Mouse (Mus musculus) kidney, postnatal 10 days (tissue): ENCODE measurements around the gene 2010003K11Rik.

ENCODE experiments used
- DNase-seq: peaks from one replicate; pipeline ENCODE4 v3.0.0; 2021; ENCODE audit warnings: mixed read lengths

2010003K11Rik gene

GRCm38 (mm10) chr19:4496535-4497262, 1.7 kb downstream of the 2010003K11Rik start:
- peak; percentile 56 for DNase-seq

DNA sequence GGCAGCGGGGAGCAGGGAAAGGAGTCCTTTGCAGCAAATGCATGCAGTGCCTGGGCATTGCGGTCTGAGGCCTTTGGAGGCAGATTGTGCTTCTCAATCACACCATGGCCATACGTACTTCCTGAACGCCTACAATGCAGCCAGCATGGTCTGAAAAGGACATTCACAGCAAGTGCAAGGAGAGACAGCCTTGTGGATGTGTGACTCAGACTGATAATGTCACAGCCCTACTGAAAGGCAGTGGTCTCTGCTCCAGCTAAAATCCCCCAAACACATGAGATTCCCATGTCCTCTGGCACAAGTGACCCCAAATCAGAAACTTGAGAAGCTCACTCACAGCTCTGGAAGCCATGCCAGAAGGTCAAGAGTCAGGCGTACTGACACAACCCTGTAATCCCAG, 2.6 kb downstream of the 2010003K11Rik start:
- no peak for DNase-seq

GRCm38 (mm10) chr19:4494707-4495106, 3.7 kb downstream of the 2010003K11Rik start:
- DNase-seq = no peak

- DNase-seq = peak; percentile 47
These were observed 5.7 kb downstream of the 2010003K11Rik start for GRCm38 (mm10) chr19:4492526-4493296.

GRCm38 (mm10) chr19:4491080-4491695, 7.2 kb downstream of the 2010003K11Rik start:
- no peak for DNase-seq

- no peak for DNase-seq
These were observed 10.5 kb downstream of the 2010003K11Rik start for GRCm38 (mm10) chr19:4487877-4488276.

DNA sequence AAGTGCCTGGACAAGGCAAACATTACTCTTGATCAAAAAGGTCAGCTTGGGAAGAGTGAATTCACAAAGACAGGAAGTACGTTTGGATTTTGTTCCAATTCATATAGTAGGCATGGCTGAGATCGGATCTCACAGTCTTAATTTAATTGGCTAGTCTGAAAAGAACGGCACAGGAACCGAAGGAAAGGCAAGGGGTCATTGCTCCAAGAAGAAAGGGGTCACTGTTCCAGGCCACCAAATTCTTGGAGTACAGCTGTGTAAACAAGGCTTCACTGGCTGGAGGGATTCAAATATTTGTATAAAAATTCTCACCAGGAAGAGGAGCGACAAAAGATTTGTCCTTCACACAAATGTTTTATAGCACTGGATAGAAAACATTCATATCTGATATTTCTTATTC, 13.4 kb downstream of the 2010003K11Rik start:
- DNase-seq = no peak

DNA sequence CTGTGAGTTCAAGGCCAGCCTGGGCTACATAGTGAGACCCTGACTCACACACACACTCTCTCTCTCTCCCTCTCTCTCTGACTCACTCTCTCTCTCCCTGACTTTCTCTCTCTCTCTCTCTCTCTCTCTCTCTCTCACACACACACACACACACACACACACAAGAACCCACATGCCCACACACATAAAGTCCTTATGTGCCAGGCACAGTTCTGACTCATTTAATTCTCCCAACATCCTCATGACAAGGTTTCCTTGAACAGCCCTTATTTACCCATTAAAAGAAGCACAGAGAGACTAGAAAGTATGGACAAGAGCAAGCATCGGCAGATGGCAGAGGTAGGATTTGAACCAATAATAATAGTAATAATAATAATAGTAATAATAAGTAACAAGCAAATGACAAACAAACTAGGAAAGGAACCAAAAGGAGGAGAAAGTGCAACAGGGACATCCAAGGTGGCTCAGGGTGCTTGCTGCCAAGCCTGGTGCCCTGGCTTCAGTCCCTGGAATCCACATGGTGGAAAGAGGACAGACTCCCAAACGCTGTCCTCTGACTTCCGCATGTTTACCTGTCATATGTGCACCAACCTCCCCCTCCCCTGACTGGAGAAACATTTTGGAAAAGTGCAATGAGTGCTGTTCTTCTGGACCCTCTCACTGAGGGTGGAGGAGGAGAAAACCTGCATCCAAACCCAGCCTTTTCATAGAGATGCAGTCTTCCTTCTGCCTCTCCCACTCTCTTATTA, 16.1 kb downstream of the 2010003K11Rik start:
- no peak for DNase-seq

DNA sequence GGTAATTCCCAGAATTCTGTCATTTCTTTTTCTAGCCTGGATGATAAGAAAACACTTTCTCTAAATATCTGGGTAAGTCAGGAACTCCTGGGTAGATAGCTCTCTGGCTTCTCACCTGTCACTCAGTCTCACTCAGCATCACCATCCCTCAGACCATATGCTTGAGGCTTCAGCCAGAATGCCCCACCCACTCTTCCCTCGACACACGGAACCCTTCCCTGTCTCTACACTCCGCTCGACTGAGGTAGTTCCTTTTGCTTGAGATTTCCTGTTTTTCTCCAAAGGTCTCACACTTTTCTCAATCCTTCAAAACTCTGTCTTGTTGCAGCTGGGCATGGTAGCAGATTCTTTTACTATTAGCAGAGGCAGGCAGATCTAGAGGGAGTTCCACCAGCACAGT, 17.1 kb downstream of the 2010003K11Rik start:
- no peak for DNase-seq

- no peak for DNase-seq
These were observed 18.3 kb downstream of the 2010003K11Rik start for GRCm38 (mm10) chr19:4480041-4480440.

DNA sequence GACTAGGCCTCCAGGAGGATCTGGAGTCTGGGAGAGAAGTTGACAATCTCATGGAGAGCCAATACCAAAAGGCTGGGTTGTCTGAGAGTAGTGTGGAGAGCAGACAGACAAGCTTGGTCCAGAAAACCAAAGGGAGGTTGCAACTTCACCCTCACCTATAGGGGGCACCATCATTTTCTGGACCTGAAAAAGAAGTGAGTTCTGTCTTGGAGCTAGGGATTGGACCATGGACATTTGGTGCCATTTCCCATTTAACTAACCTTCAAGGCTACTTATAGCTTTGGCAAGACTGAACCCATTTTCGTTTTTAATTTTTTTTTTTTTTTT, 20.2 kb downstream of the 2010003K11Rik start:
- DNase-seq = no peak

GRCm38 (mm10) chr19:4477345-4478189, 20.8 kb downstream of the 2010003K11Rik start, which contains the start of gene Syt12:
Syt12 (minus strand) TSS chr19:4477447.
- peak; percentile 59 for DNase-seq

GRCm38 (mm10) chr19:4476601-4477257, 21.7 kb downstream of the 2010003K11Rik start:
- DNase-seq = peak; percentile 73

GRCm38 (mm10) chr19:4475224-4475925, 23.0 kb downstream of the 2010003K11Rik start:
- DNase-seq = no peak

- no peak for DNase-seq
These were observed 23.6 kb downstream of the 2010003K11Rik start for GRCm38 (mm10) chr19:4474739-4475138.

GRCm38 (mm10) chr19:4473549-4473948, 24.8 kb downstream of the 2010003K11Rik start:
- no peak for DNase-seq

GRCm38 (mm10) chr19:4468363-4468762, 30.0 kb downstream of the 2010003K11Rik start:
- no peak for DNase-seq

DNA sequence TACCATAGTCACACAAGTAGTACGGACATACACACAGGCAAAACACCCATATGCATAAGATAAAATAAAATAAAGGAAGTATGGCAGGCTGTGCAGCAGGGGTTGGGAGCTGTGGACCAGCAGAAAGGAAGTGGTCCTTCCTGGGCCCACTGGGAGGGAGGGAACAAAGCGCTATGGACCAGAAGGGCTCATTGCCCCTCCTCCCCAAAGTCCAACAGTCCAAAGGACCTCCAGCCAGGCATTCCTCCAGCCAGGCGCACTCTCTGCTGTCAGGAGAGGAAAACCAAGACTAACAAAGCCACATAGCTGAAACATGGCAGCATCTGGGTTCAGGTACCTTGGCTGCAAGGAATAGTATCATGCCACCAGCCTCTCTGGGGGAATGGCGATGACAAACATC, 33.7 kb downstream of the 2010003K11Rik start:
- DNase-seq = no peak

DNA sequence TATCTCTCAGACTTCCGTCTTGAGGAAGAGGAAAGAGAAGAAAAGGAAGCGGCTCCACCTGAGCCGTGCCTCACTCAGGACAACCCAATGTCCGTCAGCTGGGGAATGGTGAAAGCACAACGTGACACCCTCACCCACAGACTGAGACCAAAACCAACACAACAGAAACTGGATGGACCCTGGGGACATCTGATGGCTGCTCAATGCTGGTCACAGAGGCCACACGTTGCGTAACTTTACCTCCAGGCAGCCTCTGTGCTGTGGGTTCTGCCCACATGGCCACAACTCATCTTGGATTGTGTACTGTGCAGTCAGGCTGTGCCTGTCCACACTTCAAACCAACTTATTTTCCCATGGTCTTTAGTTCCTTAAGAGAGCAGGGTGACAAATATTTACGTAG, 36.4 kb downstream of the 2010003K11Rik start:
- no peak for DNase-seq

DNA sequence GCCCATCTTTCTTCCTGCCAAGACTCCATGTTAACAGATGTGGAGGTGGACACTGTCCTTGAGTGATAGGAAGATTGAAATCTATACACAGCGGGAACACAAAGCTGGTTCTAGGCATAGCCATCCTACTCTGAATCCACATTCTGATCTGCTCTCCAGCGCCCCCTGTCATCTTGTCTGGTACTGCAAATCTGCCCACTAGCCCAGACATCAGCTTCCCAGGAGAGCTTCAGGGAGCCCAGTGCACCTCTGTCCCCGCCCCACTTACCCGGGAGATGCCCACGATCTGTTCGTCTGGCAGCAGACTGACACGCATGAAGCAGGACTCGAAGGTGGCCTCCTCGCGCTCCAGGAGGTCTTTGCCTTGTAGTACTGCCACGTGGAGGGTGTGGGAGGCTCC, 42.2 kb downstream of the 2010003K11Rik start:
- DNase-seq = peak; percentile 78
